Mouse (Mus musculus) small intestine, adult 2 months (tissue): ENCODE data around the gene Polr3gl. TPM values are rescaled to one million over a fixed set of nuclear protein-coding genes. Genes with fewer than 3 reads are reported as not detected.
A peak's percentile ranks its signal among the peaks of the same experiment; 100 is the strongest.

Experiments
- H3K27ac ChIP-seq: fragments of 200-500 bp; 2 replicates; pipeline ENCODE4 v1.5.1; 2012; ENCODE audit warnings: low read depth, low read length, control low read depth, inconsistent platforms; ENCODE audit not compliant: insufficient read depth
- H3K27me3 ChIP-seq: fragments of 200-500 bp; 2 replicates; pipeline ENCODE4 v1.6.1; 2012; ENCODE audit warnings: mild to moderate bottlenecking, moderate library complexity, low read length, inconsistent platforms; ENCODE audit not compliant: control insufficient read depth, insufficient read depth
- H3K36me3 ChIP-seq: fragments of 200-500 bp; 2 replicates; pipeline ENCODE4 v1.6.1; 2012; ENCODE audit warnings: mild to moderate bottlenecking, low read length, control low read depth, inconsistent platforms; ENCODE audit not compliant: control insufficient read depth, insufficient read depth
- H3K4me1 ChIP-seq: fragments of 200-500 bp; 2 replicates; pipeline ENCODE4 v1.6.1; 2012; ENCODE audit warnings: low read length, inconsistent platforms, mixed read lengths; ENCODE audit not compliant: control insufficient read depth, insufficient read depth, insufficient read length
- H3K4me3 ChIP-seq: fragments of 200-500 bp; 2 replicates; pipeline ENCODE4 v1.5.1; 2012; ENCODE audit warnings: low read depth, mild to moderate bottlenecking, control low read depth, inconsistent platforms, low read length, moderate library complexity
- CTCF ChIP-seq: fragments of 200-500 bp; IDR thresholded peaks from 2 replicates; pipeline ENCODE4 v1.5.1; 2012; ENCODE audit warnings: low read depth, mild to moderate bottlenecking, control low read depth, inconsistent platforms, low read length, moderate library complexity, mixed read lengths; ENCODE audit not compliant: insufficient replicate concordance, insufficient read length; ENCODE audit errors: extremely low read depth
- POLR2A ChIP-seq: fragments of 200-500 bp; IDR thresholded peaks from 2 replicates; pipeline ENCODE4 v1.6.1; 2012; ENCODE audit warnings: low read depth, mild to moderate bottlenecking, control low read depth, inconsistent platforms, low read length, moderate library complexity
- WGBS: fragments of 180-500 bp; shearing (Covaris S2); methylation state at CpG from one replicate; pipeline ENCODE4 v1.1.7; 2018; 5-methylcytosine and 5-hydroxymethylcytosine counted together
- polyA plus RNA-seq: library from polyadenylated mRNA; depleted of rRNA; stranded (reverse); fragments of >200 nt; gene quantifications from 2 replicates; pipeline ENCODE4 v1.2.3, GENCODE M21; 2012; rRNA removed

Polr3gl gene
- 3.4 and 7.9 TPM in 2 replicates for polyA plus RNA-seq

GRCm38 (mm10) chr3:96593790-96594560, at the start of gene Polr3gl:
Gene Polr3gl (minus strand): TSS chr3:96594181.
- Histone ChIP-seq H3K27me3 (peaks cover 30% of the 10 kb centered on the region), H3K27ac (peak within 1 kb of the TSS; percentile 88), H3K36me3 (no peaks in the 10 kb centered on the region; the same call in 1 of the 2 replicates), H3K4me3 (peak within 1 kb of the TSS; percentile 97), H3K4me1 (peaks cover 11% of the 10 kb centered on the region; the same call in 1 of the 2 replicates)
- TF ChIP-seq POLR2A (peak; percentile 44), CTCF (0 out of 2 replicates have a peak, but pooled peaks have one; percentile 22)
- 2% methylated on average over 38 of the region's 38 CpGs for WGBS

GRCm38 (mm10) chr3:96639219-96639618, 45.2 kb upstream of the Polr3gl start:
- H3K27me3 ChIP-seq: no peaks in the 10 kb centered on the region
- 87% methylated on average over 1 of the region's 1 CpGs for WGBS
- TF ChIP-seq POLR2A: no peak
- peak; percentile 57; the same call in 1 of the 2 replicates for TF ChIP-seq CTCF
- H3K4me3 ChIP-seq: no peak overlapping the region
- no peak overlapping the region for H3K27ac ChIP-seq
- peaks cover 22% of the 10 kb centered on the region for H3K36me3 ChIP-seq
- H3K4me1 ChIP-seq: peaks cover 6% of the 10 kb centered on the region; the same call in 1 of the 2 replicates

GRCm38 (mm10) chr3:96636448-96636847, 42.5 kb upstream of the Polr3gl start:
- WGBS: 27% methylated on average over 11 of the region's 11 CpGs
- H3K27ac ChIP-seq: peak overlapping the region; percentile 42
- TF ChIP-seq CTCF (no peak), POLR2A (no peak)
- no peaks in the 10 kb centered on the region for H3K27me3 ChIP-seq
- peak overlapping the region; percentile 55 for H3K4me3 ChIP-seq
- peaks cover 6% of the 10 kb centered on the region; the same call in 1 of the 2 replicates for H3K4me1 ChIP-seq
- peaks cover 20% of the 10 kb centered on the region for H3K36me3 ChIP-seq

GRCm38 (mm10) chr3:96635906-96636305, 41.9 kb upstream of the Polr3gl start:
- Histone ChIP-seq H3K4me3 (peak overlapping the region; percentile 92), H3K27me3 (no peaks in the 10 kb centered on the region), H3K27ac (peak overlapping the region; percentile 74), H3K36me3 (peaks cover 21% of the 10 kb centered on the region), H3K4me1 (peaks cover 6% of the 10 kb centered on the region; the same call in 1 of the 2 replicates)
- WGBS: 2% methylated on average over 15 of the region's 15 CpGs
- TF ChIP-seq POLR2A (no peak), CTCF (no peak)

DNA sequence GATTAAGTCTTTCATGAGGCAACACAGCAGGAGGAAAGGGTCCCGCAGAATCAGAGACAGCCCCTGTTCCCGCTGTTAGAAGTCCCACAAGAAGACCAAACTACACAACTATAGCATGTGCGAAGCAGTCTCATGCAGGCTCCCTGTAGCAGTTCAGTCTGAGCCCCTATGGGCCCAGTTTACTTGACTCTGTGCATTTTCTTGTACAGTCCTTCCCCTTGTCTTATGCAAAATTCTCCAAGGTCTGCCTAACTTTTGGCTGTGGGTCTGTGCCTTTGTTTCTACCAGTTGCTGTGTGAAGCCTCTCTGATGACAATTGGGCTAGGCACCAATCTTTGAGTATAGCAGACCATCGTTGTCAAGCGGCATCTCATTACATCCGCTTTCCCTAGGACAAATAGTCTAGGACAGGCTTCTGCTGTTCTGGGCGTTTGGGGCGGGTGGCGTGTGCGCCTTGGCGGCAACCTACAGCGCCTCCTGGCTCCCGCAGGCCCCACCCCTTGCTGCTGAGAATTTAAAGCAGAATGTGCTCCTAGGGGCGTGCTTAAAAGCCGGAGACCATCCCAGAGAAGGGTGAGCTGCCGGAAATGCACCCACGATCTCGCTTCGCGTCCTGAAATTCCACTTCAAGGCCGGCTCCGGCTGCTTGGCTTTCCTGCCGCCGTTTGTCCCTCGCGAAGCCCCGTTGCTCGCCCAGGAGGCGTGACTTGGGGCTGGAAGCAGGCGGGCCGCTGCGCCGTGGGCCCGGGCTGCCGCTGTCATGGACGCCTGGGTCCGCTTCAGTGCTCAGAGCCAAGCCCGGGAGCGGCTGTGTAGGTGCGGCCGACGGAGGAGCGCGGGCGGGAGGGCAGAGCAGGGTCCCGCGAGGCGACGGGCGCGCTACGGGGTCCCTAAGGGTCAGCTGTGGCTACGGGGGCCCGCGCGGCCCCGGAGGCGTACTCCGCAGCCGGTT, 41.2 kb upstream of the Polr3gl start, which contains the start of the genes Pex11b and Gm42957:
Pex11b (plus strand) TSS at position 449 of the 952 bp plus-strand sequence.
Gm42957 (plus strand) TSS at position 547 of the 952 bp plus-strand sequence.
- Histone ChIP-seq H3K27me3 (no peaks in the 10 kb centered on the region), H3K4me3 (peak within 1 kb of the TSS; percentile 92), H3K36me3 (peaks cover 21% of the 10 kb centered on the region), H3K4me1 (peaks cover 6% of the 10 kb centered on the region; the same call in 1 of the 2 replicates), H3K27ac (peak within 1 kb of the TSS; percentile 74)
- TF ChIP-seq CTCF (peak; percentile 24; the same call in 1 of the 2 replicates), POLR2A (peak; percentile 49; the same call in 1 of the 2 replicates)
- 3% methylated on average over 60 of the region's 60 CpGs for WGBS

GRCm38 (mm10) chr3:96634015-96634414, 40.0 kb upstream of the Polr3gl start:
- Histone ChIP-seq H3K27me3 (no peaks in the 10 kb centered on the region), H3K27ac (no peak overlapping the region), H3K4me3 (no peak overlapping the region), H3K36me3 (peaks cover 16% of the 10 kb centered on the region), H3K4me1 (peaks cover 6% of the 10 kb centered on the region; the same call in 1 of the 2 replicates)
- WGBS: 73% methylated on average over 1 of the region's 1 CpGs
- no peak for TF ChIP-seq CTCF
- TF ChIP-seq POLR2A: no peak
